Mouse (Mus musculus): Measurements from ENCODE around the gene Flrt3. TPM values are rescaled to one million over a fixed set of nuclear protein-coding genes. Genes with fewer than 3 reads are reported as not detected.

Flrt3 gene
- 0.86 and 1.1 TPM in 2 replicates for polyA plus RNA-seq (2015; fragmentation: Nextera tagmentation; extraction: Ambion mirVana)

GRCm38 (mm10) chr2:140670963-140671702, at the start of gene Flrt3:
TSS of gene Flrt3 (minus strand) at chr2:140671469.
- H3K27ac ChIP-seq (ENCODE audit: low read depth), result no peak within 1 kb of the TSS
- H3K36me3 ChIP-seq (replicated peaks; ENCODE audit: insufficient read depth, low read length), result no peaks in the 10 kb centered on the region
- ATAC-seq (peak; percentile 94), DNase-seq (peak; percentile 77)
- peak within 1 kb of the TSS; percentile 81 for H3K4me2 ChIP-seq (ENCODE audit: low read depth, low read length)
- under 1% methylated on average over 26 of the region's 26 CpGs for WGBS (ENCODE audit: insufficient replicate concordance)
- H3K4me3 ChIP-seq (ENCODE audit: low read depth, low read length), result peak within 1 kb of the TSS; percentile 51
- H3K9me3 ChIP-seq (ENCODE audit: low read length), result no peaks in the 10 kb centered on the region
- H3K9ac ChIP-seq (replicated peaks), result peak within 1 kb of the TSS; percentile 55
- no peaks in the 10 kb centered on the region for H3K27me3 ChIP-seq (ENCODE audit: insufficient read depth, low read length)
- TF ChIP-seq CTCF (IDR thresholded peaks at IDR 0.05; ENCODE audit: low read depth) (peak; percentile 81), EP300 (IDR thresholded peaks at IDR 0.05; ENCODE audit: low read depth) (no peak)
- H3K4me1 ChIP-seq (ENCODE audit: insufficient read depth), result peaks cover 3% of the 10 kb centered on the region; the same call in 1 of the 2 replicates

DNA sequence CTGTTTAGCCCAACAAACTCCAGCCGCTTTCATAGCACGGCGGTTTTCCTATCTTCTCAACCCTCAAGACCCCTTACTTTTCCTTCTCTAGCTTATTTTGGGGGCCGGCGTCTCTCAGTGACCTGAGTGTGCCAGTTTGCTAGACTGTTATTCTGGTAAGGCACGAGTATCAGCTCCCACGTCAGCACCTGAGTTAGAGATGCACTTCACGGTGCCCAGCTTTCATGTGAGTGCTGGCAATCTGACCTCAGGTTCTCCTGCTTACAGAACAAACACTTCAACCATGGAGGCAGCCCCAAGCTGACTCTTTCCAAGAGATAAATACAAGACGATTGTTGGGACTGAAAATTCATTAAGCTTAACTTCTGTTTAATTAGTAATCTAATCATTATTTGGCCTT, 46.1 kb upstream of the Flrt3 start:
- no peaks in the 10 kb centered on the region for H3K36me3 ChIP-seq (replicated peaks; ENCODE audit: insufficient read depth, low read length)

DNA sequence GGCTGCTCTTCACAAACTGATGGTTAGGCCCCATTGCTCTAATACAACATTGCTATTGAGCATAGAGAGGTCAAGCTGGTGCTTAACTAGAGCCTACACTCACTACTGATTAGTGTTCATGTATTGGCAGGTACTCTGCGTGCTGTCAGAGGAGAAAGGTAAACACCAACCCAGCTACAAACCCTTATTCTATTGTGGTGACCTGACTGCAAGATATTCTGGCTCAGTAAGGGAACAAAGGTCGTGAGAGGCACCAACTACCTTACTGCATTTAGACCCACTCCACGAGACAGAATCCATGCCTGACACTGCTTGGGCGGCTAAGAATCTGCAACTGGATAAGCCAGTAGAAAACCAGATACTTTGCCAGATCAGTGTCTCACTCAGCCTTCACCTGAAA, 44.6 kb upstream of the Flrt3 start:
- Histone ChIP-seq H3K9me3 (ENCODE audit: low read length) (no peaks in the 10 kb centered on the region), H3K9ac (replicated peaks) (no peak overlapping the region), H3K4me1 (ENCODE audit: insufficient read depth) (no peaks in the 10 kb centered on the region), H3K4me3 (ENCODE audit: low read depth, low read length) (no peak overlapping the region), H3K27me3 (ENCODE audit: insufficient read depth, low read length) (no peaks in the 10 kb centered on the region), H3K27ac (ENCODE audit: low read depth) (no peak overlapping the region), H3K36me3 (replicated peaks; ENCODE audit: insufficient read depth, low read length) (no peaks in the 10 kb centered on the region), H3K4me2 (ENCODE audit: low read depth, low read length) (no peak overlapping the region)
- no peak for TF ChIP-seq CTCF (IDR thresholded peaks at IDR 0.05; ENCODE audit: low read depth)
- no peak for TF ChIP-seq EP300 (IDR thresholded peaks at IDR 0.05; ENCODE audit: low read depth)
- WGBS (ENCODE audit: insufficient replicate concordance), result 68% methylated on average over 4 of the region's 4 CpGs
- DNase-seq (no peak), ATAC-seq (peak; percentile 41; the same call in 1 of the 2 replicates)

More for the DNA sequence above, 46.1 kb upstream of the Flrt3 start:
- ATAC-seq (no peak), DNase-seq (no peak)
- no peaks in the 10 kb centered on the region for H3K4me1 ChIP-seq (ENCODE audit: insufficient read depth)
- H3K27ac ChIP-seq (ENCODE audit: low read depth), result no peak overlapping the region
- no peak overlapping the region for H3K4me3 ChIP-seq (ENCODE audit: low read depth, low read length)
- WGBS (ENCODE audit: insufficient replicate concordance), result 67% methylated on average over 9 of the region's 9 CpGs
- H3K4me2 ChIP-seq (ENCODE audit: low read depth, low read length), result no peak overlapping the region
- TF ChIP-seq EP300 (IDR thresholded peaks at IDR 0.05; ENCODE audit: low read depth), result no peak
- TF ChIP-seq CTCF (IDR thresholded peaks at IDR 0.05; ENCODE audit: low read depth), result no peak
- H3K9ac ChIP-seq (replicated peaks), result no peak overlapping the region
- H3K9me3 ChIP-seq (ENCODE audit: low read length), result no peaks in the 10 kb centered on the region
- H3K27me3 ChIP-seq (ENCODE audit: insufficient read depth, low read length), result no peaks in the 10 kb centered on the region

- WGBS (ENCODE audit: insufficient replicate concordance), result 65% methylated on average over 5 of the region's 5 CpGs
- ATAC-seq (no peak), DNase-seq (no peak)
- Histone ChIP-seq H3K9ac (replicated peaks) (no peak overlapping the region), H3K4me2 (ENCODE audit: low read depth, low read length) (no peak overlapping the region), H3K36me3 (replicated peaks; ENCODE audit: insufficient read depth, low read length) (no peaks in the 10 kb centered on the region), H3K27ac (ENCODE audit: low read depth) (no peak overlapping the region), H3K4me3 (ENCODE audit: low read depth, low read length) (no peak overlapping the region), H3K9me3 (ENCODE audit: low read length) (no peaks in the 10 kb centered on the region), H3K4me1 (ENCODE audit: insufficient read depth) (no peaks in the 10 kb centered on the region), H3K27me3 (ENCODE audit: insufficient read depth, low read length) (no peaks in the 10 kb centered on the region)
- TF ChIP-seq EP300 (IDR thresholded peaks at IDR 0.05; ENCODE audit: low read depth) (no peak), CTCF (IDR thresholded peaks at IDR 0.05; ENCODE audit: low read depth) (no peak)
These were observed 36.3 kb upstream of the Flrt3 start for GRCm38 (mm10) chr2:140707550-140707949.

- DNase-seq (no peak), ATAC-seq (no peak)
- WGBS (ENCODE audit: insufficient replicate concordance), result 46% methylated on average over 2 of the region's 2 CpGs
- Histone ChIP-seq H3K4me2 (ENCODE audit: low read depth, low read length) (no peak overlapping the region), H3K4me1 (ENCODE audit: insufficient read depth) (no peaks in the 10 kb centered on the region), H3K27ac (ENCODE audit: low read depth) (no peak overlapping the region), H3K9me3 (ENCODE audit: low read length) (no peaks in the 10 kb centered on the region), H3K9ac (replicated peaks) (no peak overlapping the region), H3K4me3 (ENCODE audit: low read depth, low read length) (no peak overlapping the region), H3K27me3 (ENCODE audit: insufficient read depth, low read length) (no peaks in the 10 kb centered on the region), H3K36me3 (replicated peaks; ENCODE audit: insufficient read depth, low read length) (no peaks in the 10 kb centered on the region)
- TF ChIP-seq CTCF (IDR thresholded peaks at IDR 0.05; ENCODE audit: low read depth), result no peak
These were observed 34.0 kb upstream of the Flrt3 start for GRCm38 (mm10) chr2:140705278-140705677.

DNA sequence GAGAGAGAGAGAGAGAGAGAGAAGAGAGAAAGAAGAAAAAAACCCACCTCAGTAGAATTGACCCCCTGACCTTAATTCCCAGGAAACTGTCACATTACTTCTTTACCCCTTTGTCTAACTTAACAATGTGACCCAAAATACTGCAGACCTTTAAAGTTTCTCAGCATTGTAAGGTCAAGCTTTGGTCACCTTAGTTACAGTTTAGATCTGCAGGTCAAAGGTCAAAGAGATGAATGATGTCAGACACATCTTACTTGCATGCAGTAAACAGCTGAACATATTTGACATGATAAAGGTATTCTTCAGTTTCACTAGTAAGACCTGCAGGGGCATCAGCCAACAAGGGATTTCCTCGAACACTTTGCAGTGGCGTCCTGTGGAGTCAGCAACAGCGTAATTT, 32.9 kb upstream of the Flrt3 start:
- Histone ChIP-seq H3K4me3 (ENCODE audit: low read depth, low read length) (no peak overlapping the region), H3K27me3 (ENCODE audit: insufficient read depth, low read length) (no peaks in the 10 kb centered on the region), H3K9me3 (ENCODE audit: low read length) (no peaks in the 10 kb centered on the region), H3K4me2 (ENCODE audit: low read depth, low read length) (no peak overlapping the region), H3K36me3 (replicated peaks; ENCODE audit: insufficient read depth, low read length) (no peaks in the 10 kb centered on the region), H3K4me1 (ENCODE audit: insufficient read depth) (no peaks in the 10 kb centered on the region), H3K27ac (ENCODE audit: low read depth) (no peak overlapping the region), H3K9ac (replicated peaks) (no peak overlapping the region)
- 43% methylated on average over 3 of the region's 3 CpGs for WGBS (ENCODE audit: insufficient replicate concordance)
- TF ChIP-seq CTCF (IDR thresholded peaks at IDR 0.05; ENCODE audit: low read depth), result no peak
- TF ChIP-seq EP300 (IDR thresholded peaks at IDR 0.05; ENCODE audit: low read depth), result no peak
- ATAC-seq (no peak), DNase-seq (no peak)

Measured in liver, postnatal 0 days (tissue).